Mouse (Mus musculus) myocyte (in vitro differentiated cells): ENCODE measurements at regions not wholly inside any gene's neighbourhood (a gene's known extent, or its start where the extent isn't known, plus 50 kb on each side); places are given as distances from the start of the nearest gene placed in this dataset.

Experiments used
- H3K27me3 ChIP-seq: one replicate; pipeline ENCODE4 v1.6.1; 2011; ENCODE audit not compliant: control insufficient read depth, insufficient read depth, insufficient read length
- H3K36me3 ChIP-seq: one replicate; pipeline ENCODE4 v1.6.1; 2011; ENCODE audit not compliant: control insufficient read depth, insufficient read depth
- H3K4me2 ChIP-seq: one replicate; pipeline ENCODE4 v1.6.1; 2011; ENCODE audit warnings: low read depth, control low read depth
- H3K4me3 ChIP-seq: one replicate; pipeline ENCODE4 v1.5.1; 2011; ENCODE audit warnings: mild to moderate bottlenecking, control low read depth, moderate library complexity
- H3K79me2 ChIP-seq: one replicate; pipeline ENCODE4 v1.6.1; 2011; ENCODE audit not compliant: control insufficient read depth, insufficient read depth
- H3ac ChIP-seq: one replicate; pipeline ENCODE4 v1.6.1; 2011; ENCODE audit not compliant: control insufficient read depth, insufficient read length
- CEBPB ChIP-seq: IDR thresholded peaks from 2 replicates; pipeline ENCODE4 v1.6.1; 2011; ENCODE audit warnings: mild to moderate bottlenecking, moderate library complexity; ENCODE audit not compliant: poor library complexity, insufficient read depth, severe bottlenecking
- E2F4 ChIP-seq: IDR thresholded peaks from one replicate; pipeline ENCODE4 v1.6.1; 2011; ENCODE audit warnings: mild to moderate bottlenecking, control low read depth, moderate library complexity; ENCODE audit not compliant: insufficient read depth
- MAX ChIP-seq: IDR thresholded peaks from one replicate; pipeline ENCODE4 v1.6.1; 2011; ENCODE audit warnings: low read depth, mild to moderate bottlenecking, control low read depth
- MYOD1 ChIP-seq, 3 experiments: IDR thresholded peaks; one replicate each; pipeline ENCODE4 v1.6.1; 2011; ENCODE audit warnings: control low read depth in 2 of 3, low read depth in 2 of 3, mild to moderate bottlenecking in 2 of 3, moderate library complexity in 1 of 3; ENCODE audit not compliant: insufficient read length in 2 of 3, control insufficient read depth in 1 of 3
- MYOG ChIP-seq, 3 experiments: IDR thresholded peaks; one replicate each; pipeline ENCODE4 v1.6.1; 2011; ENCODE audit warnings: control low read depth in 2 of 3, low read depth in 2 of 3, mild to moderate bottlenecking in 2 of 3; ENCODE audit not compliant: insufficient read length in 2 of 3, control insufficient read depth in 1 of 3, insufficient read depth in 1 of 3
- POLR2A ChIP-seq: IDR thresholded peaks from one replicate; pipeline ENCODE4 v1.6.1; 2011; ENCODE audit warnings: low read depth, mild to moderate bottlenecking, control low read depth, moderate library complexity; ENCODE audit not compliant: insufficient read length
- POLR2AphosphoS2 ChIP-seq: IDR thresholded peaks from one replicate; pipeline ENCODE4 v1.6.1; 2011; ENCODE audit warnings: low read depth, control low read depth; ENCODE audit not compliant: insufficient read length
- REST ChIP-seq: IDR thresholded peaks from one replicate; pipeline ENCODE4 v1.6.1; 2011; ENCODE audit warnings: mild to moderate bottlenecking, control low read depth, moderate library complexity; ENCODE audit not compliant: insufficient read depth, insufficient read length
- SRF ChIP-seq: IDR thresholded peaks from one replicate; pipeline ENCODE4 v1.6.1; 2011; ENCODE audit warnings: low read depth; ENCODE audit not compliant: control insufficient read depth, insufficient read length
- TCF12 ChIP-seq: IDR thresholded peaks from one replicate; pipeline ENCODE4 v1.6.1; 2011; ENCODE audit warnings: mild to moderate bottlenecking, control low read depth; ENCODE audit not compliant: poor library complexity, insufficient read depth, severe bottlenecking
- TCF3 ChIP-seq: IDR thresholded peaks from one replicate; pipeline ENCODE4 v1.6.1; 2011; ENCODE audit warnings: low read depth, control low read depth; ENCODE audit not compliant: insufficient read length
- USF1 ChIP-seq: IDR thresholded peaks from one replicate; pipeline ENCODE4 v1.6.1; 2011; ENCODE audit warnings: low read depth, mild to moderate bottlenecking, control low read depth, moderate library complexity

- H3K4me3 ChIP-seq, result no peak overlapping the region
- TF ChIP-seq CEBPB (no peak), MAX (no peak), E2F4 (no peak), USF1 (no peak), TCF12 (no peak), REST (no peak), SRF (no peak), POLR2A (no peak), TCF3 (no peak), POLR2AphosphoS2 (no peak), MYOG (IDR thresholded peaks at IDR 0.05; ENCODE audit: control insufficient read depth in 1 of 3, insufficient read depth in 1 of 3, insufficient read length in 2 of 3, low read depth in 2 of 3) (no peak), MYOD1 (IDR thresholded peaks at IDR 0.05; ENCODE audit: control insufficient read depth in 1 of 3, insufficient read length in 2 of 3, low read depth in 2 of 3) (no peak)
- no peaks in the 10 kb centered on the region for H3K36me3 ChIP-seq
- H3K27me3 ChIP-seq, result no peaks in the 10 kb centered on the region
- H3ac ChIP-seq, result no peak overlapping the region
- no peak overlapping the region for H3K4me2 ChIP-seq
- no peaks in the 10 kb centered on the region for H3K79me2 ChIP-seq
Observed at GRCm38 (mm10) chr12:21470286-21470685, 52.8 kb upstream of the Ywhaq start.
